Mouse (Mus musculus) retina, postnatal 1 day (tissue): ENCODE data around the gene Matn1.

Source experiments
- DNase-seq: peaks from one replicate; pipeline ENCODE4 v3.0.0-alpha.2; 2012

Gene Matn1

DNA sequence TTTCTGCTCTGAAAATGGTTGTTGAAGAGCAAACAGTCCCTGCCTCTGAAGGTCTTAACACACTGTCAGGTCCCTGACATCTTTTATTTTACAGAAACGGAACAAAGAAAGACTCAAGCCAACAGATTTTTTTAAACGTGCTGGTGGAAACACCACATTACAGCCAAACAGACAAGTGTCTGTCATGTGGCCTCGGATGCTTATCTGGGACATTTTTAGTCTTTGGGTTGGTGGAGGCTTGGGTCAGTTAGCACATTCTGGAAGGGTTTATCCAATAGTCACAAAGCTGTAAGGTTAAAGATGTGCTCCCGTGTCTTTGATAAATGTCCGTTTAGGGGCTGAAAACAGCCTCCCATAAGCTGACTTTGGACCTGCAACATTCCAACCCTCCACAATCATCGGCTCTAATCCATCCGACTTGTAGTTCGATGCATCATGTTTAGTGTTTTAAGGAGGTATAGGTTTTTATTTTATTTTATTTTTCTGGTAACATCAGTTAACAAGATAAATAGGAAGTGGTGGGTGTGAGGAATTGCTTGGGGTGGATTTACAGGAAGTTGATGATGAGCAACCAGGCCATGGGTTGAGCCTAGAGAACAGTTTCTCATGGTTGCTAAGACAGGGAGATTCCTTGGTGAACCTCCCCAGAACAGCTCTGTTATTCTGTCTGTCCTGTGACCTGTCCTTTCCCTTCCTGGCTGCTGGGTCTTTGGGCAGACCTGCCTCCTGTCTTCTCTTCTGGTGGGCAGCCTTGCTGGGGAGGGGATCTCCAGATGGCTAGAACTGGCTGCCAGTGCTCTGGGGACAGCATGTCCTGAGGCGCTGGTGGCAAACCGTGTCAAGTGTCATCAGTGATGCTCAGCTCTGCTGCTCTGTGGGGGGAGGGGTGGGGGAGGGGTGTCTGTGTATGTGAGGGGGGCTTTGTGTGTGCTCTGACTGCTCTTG lies 25.1 kb upstream of the Matn1 start:
- no peak for DNase-seq

DNA sequence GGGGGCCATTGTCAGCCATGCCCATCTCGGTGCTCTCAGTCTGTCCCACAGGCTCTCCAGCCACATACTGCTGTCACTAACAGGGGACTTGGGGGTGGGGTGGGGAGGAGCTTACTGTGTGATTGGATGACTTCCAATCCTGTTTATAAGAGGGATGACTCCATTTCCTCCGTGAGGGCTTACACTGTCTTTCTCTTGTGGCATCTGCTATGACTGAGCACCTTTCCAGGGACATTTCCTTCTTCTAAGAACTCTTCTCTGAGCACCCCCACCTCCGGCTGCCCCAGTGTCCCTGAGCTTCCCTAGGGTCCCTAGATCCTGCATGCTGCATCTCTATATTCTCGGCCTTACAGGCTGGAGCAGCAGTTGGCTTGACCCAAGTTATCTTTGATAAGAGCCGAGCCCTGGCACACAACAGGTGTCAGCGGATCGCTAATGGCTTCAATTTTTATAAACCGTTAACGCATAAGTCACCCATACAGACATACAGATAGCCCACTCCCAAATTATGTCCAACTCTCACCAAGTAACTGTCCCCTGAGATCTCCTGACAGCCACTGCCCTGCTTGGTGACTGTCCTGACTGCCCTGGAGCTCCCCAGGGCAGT lies 24.3 kb upstream of the Matn1 start:
- DNase-seq = peak; percentile 70

DNA sequence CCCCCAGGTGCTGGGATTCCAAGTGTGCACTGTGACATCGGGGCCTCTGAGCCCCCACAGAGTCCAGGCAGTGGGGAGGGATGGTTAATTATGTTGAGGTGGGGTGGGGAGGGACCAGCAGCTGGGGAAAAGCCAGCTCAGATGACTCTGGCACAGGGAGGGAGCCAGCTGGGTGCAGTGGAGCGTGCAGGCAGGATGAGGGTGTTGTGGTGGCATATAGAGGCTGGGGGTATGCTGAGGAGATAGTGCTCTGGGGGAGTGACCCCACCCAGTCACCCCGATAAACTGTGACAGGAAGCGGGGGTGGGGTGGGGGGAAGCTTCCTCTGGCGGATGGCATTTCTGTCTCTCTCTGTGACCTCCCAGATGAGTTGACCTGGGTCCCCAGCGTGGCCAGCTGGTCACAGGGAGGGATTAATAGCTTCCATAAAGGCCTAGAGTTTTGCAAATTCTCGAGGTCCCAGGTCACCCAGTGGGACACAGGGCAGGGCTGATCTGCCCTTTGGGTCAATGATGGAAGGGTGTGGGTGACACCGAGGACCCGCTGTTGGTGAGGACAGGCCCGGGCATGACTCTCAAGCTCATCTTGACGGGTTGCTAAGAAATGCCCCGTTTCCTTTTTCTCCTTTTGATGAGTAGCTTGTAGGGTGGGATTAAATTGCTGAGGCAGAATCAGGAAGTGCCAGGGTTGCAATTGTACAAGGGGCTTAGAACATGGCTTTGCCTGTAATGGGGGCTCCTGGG lies 23.1 kb upstream of the Matn1 start:
- DNase-seq = peak; percentile 73

DNA sequence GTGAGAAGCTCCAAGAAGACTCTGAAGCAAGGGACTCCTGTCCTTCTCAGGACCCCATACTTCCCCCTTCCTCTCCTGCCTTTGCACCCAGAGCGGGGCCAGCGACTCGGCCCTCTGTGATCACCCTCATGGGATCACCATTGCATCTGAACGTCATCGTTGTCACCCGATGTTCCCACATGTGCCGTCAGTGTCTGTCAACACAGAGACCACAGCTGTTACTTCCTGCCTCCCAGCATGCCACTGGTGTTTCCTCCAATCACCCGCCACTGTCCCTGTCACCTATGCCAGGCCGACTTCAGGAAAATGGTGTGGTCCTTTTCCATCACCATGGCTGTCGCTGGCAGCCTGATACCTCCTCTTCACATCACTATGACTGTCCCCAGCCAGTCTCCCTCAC lies 22.2 kb upstream of the Matn1 start:
- DNase-seq = no peak

DNA sequence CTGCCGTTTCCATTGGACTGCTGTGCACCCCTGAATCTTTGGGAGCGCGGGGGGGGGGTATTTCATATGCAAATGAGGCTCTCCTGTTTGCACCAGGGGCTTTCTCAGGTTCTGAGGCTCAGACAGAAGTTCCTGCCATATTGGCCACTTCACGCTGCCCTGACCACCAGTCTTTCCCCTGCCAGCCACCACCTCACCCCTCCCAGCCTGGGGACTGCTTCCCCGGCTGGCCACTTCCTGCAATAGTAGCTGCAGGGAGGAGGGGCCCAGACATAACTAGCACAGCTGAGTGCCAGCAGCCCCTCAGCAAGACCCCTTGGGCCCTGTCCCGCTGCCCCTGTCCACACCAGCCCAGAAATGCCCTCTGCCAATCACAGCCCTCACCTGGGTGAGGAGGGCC lies 17.9 kb upstream of the Matn1 start:
- no peak for DNase-seq

DNA sequence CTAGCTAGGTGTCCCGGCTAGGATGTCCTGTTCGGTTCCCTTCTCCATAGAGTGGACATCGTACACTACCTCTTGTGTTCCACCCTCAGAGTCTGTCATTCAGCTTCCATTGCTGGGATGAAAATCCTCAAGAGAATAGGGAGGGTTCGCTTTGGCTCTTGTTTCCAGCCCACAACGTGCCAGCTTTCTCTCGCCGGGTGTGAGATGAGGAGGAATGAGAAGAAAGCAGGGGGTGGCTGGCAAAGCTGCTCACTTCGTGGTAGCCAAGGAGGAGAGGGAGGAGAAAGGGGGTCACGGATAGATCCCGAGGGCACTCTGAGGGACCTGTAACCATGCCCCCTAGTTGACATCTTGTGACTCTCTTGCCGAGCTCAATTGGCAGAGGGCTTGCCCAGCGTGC lies 16.4 kb upstream of the Matn1 start:
- DNase-seq = no peak

DNA sequence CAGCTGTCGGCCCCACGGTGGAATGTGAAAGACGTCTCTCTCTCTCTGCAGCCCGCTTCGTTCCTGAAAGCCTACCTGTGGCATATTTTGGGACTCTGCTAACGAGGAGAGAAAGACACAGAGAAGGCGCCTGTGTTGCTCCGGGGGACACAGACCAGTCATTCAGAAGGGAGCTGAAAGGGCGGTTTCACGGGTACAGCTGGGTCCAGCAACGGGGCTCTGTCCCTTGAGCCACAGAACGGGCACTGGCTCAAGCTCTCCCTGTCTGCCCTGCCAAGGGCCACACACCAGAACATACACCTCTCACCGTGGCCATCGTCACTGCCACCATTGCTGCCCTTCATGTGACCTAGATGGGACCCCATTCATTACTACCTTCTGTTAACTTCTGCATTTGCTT lies 1.5 kb upstream of the Matn1 start:
- no peak for DNase-seq

DNA sequence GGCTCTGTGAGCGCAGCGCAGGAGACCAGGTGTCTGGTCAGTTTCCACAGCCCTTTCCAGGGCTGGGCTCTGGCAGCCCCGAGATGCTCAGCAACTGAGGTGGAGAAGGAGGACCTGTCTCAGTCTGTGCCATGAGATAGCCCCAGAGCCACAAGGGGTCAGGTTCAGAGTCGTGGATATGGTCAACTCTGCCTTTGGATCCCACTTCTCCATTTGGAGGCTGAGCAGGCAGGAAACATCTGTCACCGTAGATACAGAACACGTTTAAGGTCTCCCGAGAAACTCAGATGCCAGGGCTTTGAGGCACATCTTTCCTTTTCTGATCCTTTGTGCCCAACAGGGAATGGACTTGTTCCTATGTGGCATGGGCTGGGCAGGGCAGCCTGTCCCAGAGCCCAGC lies 594 bp downstream of the Matn1 start:
- DNase-seq = no peak

DNA sequence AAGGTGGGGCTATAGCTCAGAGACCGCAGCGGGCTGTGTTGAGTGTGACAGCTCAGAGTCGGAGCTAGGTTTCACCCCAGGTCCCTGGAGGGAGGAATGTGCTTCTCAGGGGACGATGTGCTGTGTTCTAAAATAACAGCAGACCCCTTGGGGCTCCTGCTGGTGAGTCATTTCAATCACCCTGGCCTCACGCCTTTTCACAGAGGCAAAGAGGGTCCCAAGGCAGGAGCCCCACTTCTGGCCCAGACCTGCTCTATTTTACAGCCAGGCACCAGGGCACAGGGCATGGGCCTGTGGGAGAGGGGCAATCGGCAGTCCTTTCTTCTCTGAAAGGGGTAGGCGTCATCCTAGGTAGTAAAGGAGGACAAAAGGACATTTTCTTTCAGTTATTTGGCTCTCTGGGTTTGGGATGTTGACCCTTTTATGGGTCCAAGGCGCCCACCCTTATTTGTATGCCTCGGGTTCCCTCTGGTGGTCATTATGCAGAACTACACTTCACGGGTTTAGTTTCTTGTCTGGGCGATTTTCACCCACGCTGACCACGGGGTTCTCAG lies 3.0 kb downstream of the Matn1 start:
- peak; percentile 77 for DNase-seq

DNA sequence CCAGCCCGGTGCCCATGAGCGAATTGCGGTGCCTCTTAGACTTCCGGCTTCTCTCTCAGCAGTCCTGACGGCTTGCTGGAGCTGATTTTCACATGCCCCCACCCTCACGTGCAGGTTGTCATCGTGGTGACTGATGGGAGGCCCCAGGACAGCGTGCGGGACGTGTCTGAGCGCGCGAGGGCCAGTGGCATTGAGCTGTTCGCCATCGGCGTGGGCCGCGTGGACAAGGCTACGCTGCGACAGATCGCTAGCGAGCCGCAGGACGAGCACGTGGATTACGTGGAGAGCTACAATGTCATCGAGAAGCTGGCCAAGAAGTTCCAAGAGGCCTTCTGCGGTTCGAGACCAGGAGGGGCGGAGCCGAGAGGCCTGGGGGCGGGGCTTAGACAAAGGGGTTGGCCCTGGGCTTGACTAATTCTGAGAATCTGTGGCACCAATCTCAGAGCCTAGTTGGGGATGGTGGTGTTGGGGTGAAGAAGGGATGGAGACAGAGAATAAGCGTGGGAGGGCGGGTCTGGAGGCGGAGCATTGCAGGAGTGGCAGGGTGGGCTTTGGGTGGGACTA lies 5.7 kb downstream of the Matn1 start:
- DNase-seq = no peak

DNA sequence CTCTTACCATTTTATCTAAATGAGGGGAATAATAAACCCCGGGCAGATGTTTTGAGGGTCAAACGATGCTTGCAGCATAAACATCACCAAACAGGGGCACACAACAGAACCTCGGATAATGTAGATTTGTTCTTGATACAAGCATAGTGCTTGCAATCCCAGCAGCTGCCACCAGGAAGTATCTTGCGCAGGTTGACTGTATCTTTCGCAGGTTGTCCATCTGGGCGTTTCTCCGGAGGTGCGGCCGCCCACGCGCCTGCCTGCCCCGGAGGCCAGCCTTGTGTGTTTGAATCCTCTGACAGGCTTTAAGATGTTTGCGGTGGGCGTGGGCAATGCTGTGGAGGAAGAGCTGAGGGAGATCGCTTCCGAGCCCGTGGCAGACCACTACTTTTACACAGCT lies 8.3 kb downstream of the Matn1 start:
- peak; percentile 61 for DNase-seq

DNA sequence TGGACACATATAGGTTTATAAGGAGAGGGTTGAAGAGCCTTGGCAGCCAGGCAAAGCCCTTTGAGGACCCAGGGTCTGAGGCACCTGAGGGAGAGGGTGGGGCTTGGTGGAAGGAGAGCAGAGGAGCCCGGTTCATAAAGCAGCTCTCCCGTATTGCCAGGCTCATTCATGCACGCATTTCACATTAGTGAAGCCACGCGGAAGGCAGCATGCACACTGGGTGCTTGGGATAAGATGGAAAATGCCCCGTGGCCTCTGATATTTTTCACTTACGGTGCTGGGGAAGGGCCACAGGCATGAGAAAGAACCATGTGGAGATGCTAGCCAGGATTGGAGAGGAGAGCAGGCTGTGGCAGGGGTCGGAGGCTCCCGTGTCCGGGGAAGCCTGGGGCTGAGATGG lies 13.0 kb downstream of the Matn1 start:
- peak; percentile 77 for DNase-seq

DNA sequence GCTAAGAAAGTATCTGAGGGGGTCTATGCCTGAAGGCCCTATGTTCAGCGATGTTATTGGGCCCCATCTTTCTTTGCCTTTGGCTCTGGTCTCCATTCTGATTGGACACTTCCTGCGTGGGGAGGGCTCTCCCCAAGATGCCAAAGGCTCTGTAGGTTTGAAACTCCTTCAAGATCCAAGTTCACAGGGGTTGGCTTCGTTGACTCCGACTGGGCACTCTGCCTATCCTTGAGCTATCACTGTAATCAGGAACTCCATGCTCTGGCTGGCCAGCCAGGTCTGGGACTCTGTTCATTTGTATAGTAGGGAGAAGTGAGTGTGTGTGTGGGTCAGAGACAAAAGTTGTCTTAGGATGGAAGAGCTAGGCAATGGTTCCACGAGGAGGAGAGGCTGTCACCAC lies 14.6 kb downstream of the Matn1 start:
- DNase-seq = no peak

DNA sequence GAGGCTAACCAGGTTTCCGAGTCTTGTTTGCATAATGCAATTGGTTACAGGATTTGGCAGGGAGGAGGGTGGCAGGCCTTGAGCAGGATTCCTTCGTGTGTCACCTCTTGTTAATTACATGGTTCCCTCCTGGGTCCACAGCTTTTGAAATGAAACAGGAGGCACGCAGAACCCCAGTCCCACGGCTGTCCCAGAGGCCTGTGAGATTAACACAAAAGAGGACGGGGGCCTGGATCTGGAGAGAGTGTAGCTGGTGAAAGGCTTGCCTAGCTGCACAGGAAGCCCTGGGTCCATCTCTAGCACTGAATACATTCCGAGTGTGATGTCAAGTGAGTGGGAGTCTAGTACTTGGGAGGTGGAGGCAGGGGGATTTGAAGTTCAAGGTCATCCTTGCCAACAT lies 15.5 kb downstream of the Matn1 start:
- no peak for DNase-seq

DNA sequence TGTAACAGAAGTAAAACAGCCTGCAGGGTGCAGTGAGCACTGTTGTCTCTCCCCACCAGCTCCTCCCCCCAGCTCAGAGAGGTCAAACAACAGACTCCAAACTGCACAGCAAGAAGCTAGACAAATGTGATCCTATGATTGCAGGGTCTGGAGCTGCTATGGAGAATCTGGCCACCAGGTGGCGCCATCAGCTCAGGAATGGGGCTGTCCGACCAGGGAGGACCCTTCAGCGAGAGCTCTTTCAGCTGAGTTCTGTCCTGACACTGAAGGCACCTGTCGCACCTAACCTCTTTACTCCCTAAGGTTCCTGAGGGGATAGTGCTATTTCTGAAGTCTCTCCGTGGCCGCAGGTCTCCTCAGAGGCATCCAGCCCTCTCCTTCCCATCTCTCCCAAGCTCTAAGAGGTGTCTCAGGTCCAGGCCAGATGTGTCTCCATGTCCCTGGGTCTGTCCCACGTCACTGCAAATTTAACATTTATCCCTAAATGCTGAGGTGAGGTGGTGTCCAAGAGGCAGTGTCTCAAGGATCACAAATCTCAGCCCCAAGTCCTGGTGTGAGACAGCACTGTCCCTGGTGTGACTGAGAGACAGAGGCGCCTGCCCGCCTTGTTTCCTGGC lies 16.0 kb downstream of the Matn1 start:
- peak; percentile 78 for DNase-seq

DNA sequence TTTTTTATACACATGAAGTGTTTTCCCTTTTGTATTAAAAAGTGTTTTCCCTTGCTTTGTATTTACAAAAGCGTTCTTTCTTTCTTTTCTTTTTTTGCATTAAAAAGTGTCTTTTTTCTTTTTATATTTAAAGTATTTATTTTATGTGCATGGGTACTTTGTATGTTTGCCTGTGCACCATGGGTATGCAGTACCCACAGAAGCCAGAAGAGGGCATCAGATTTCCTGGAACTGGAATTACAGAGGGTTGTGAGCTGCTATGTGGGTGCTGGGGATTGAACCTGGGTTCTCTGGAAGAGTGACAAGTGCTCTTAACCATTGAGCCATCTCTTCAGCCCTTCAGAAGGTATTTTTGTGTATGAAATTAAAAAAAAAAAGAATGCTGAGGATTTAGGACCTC lies 27.1 kb downstream of the Matn1 start:
- no peak for DNase-seq

DNA sequence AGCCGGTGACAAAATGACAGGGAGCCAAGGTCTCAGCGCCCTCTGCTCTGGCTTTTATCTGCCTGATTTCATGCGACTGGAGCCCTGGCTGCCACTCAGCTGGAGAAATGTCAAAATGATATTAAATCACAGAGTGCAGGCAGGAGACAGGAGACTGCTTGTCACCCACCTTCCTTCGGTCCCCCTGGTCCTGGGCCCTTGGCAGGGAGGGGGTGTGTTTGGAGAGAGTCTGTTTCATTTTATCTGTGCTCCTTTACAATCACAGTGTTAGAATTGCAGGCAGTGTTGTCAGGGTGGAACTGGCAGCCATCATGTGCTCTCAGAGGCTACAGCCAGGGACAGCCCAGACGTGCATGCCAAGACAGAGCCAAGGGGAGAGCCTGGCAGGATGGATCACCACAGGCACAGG lies 28.2 kb downstream of the Matn1 start:
- peak; percentile 35 for DNase-seq

DNA sequence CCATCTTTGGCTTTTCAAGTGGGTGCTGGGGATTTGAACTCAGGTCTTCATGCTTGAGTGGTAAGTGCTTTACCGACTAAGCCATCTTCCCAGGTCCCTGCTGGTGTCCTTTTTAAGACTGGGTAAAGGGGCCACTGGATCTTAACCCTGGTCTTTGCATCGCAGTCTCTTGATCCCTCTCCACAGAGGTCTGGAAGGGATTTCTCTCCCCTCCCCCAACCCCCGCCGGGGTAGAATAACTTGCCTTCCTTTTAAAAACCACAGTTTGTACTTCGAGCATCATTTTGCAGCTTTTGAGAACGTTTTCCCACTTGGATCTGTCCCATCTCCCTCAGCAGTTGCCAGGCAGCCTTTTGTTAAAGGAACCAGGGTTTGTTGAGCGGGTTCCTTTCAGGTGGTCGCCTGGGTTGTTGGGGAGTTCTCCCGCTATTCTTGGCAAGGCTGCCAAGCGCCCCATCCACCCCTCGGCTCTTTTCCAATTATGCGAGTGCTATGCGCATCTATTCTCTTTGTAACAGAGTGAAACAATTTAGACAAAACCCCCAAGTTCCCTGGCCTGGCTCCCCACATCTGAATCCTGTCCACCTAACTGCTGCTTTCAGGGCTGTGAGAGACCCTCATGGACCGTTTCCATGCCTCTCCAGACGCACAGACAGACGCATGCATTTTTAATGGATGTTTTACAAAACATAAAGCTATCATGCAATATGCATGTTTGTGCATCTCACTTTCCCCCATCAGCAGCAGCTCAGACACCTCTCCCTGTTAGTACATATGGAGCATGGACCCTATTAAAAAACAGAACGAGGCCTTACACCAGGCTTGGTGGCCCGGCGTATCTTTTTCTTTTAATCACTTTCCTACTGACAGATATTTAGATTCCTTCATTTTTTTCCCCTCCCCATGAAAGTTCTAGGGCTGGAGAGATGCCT lies 29.4 kb downstream of the Matn1 start:
- no peak for DNase-seq

DNA sequence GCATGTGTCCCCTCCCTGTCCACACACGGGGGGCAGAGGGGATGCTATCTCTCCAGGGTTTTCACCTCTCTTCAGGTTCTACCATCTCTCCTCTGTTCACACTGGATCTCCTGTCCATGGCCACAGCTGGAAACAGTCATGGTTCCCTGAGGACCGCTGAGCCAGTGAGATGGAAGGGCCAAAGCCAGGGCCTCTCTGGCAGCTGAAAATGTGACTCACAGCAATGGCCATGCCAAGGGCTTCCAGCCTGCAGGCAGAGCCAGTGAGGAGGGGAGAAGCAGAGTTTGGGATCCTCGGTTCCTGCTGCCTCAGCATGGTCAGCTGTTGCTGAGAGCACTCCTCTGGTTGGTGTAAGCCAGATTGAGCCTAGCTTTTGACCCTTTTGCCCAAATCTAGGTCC lies 34.8 kb downstream of the Matn1 start:
- no peak for DNase-seq

DNA sequence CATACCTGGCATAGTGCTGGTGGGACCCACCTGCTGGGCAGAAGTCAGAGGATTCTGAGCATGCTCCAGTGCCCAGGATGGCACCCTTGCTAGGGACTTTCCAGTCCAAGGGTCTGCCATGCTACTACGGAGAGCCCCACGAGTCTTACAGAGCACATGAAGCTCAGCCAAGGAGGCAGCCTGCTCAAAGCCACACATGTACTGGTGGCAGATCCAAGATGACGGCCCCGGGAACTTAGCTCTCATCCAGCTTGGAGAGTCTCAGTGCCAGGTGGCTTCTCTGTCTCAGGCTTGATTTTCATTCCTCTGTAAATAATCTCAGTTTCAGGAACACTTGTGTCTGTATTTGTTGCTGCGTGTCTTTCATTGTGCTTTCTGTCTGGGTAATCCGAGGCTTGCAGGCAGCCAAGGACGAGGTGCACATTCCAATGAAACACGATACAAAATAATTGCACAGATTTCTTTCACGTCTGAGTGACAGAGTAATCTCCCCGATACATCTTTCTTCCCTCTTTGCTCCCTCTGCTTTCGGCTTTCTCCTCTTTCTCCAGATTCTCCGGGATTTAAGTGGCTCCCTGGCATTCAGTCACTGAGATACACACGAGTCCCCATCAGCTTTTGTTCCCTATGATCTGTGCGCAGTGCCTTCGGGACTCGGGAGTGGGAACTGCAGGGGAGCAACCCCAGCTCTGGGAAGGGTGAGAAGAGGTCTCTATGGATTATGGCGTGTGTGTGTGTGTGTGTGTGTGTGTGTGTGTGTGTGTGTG lies 40.4 kb downstream of the Matn1 start:
- peak; percentile 23 for DNase-seq

DNA sequence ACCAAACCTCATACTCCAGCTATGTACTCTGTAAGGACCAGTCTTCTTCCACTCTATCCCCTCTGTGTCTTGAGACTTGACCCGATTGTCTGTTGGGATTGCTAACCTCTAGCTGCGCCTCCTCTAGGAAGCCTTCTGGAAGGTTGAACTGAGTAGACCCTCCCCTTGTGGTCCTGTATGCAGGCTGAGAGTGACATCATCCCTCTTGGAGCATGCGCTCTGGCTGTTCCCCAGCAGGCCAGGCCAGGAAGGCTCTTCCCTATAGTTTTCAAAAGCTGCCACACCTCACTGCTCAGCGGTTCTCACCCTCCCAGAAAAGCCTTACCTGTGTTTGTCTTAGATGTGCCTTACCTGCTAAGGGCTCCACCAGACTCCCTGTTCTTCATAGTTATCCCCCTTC lies 42.9 kb downstream of the Matn1 start:
- DNase-seq = no peak
